ENCODE assay signal across 22 mouse cellular contexts in genomic region chr16:4957446-4957845, GRCm38 (mm10). TPM values are rescaled to one million over a fixed set of nuclear protein-coding genes. Genes with fewer than 3 reads are reported as not detected.
"Had no signal": no experiment of that assay in that cellular context is flagged by ENCODE, and none has a peak within 500 bp of the region (broad histone marks: within the 10 kb centered on the region; RNA-seq: fewer than 3 reads in every experiment).

No protein-coding gene starts in this region.

- H3K27ac ChIP-seq: limb, embryonic 15.5 days; liver, embryonic 12.5 days; lung, embryonic 15.5 days; macrophage; midbrain, embryonic 15.5 days; neural tube, embryonic 13.5 days had no signal

- ATAC-seq: liver, embryonic 12.5 days; midbrain, embryonic 15.5 days had no signal

- H3K27me3 ChIP-seq: limb, embryonic 15.5 days; liver, embryonic 12.5 days; lung, embryonic 15.5 days; megakaryocyte, embryonic 14.5 days; midbrain, embryonic 15.5 days; neural tube, embryonic 13.5 days had no signal

- DNase-seq: lung, postnatal 14 days; retina, postnatal 1 day; right cerebral cortex, postnatal 4 days; spleen, adult 18-20 months; thymus, adult 18-20 months; thymus, postnatal 25 days had no signal

- H3K4me3 ChIP-seq: limb, embryonic 15.5 days; liver, embryonic 12.5 days; lung, embryonic 15.5 days; megakaryocyte, embryonic 14.5 days; midbrain, embryonic 15.5 days; neural tube, embryonic 13.5 days had no signal

RNA-seq across cellular contexts. Expression of gene Sept12, which starts 40.2 kb away (rescaled TPM):
- total RNA-seq: layer of hippocampus, postnatal 10 days; left cerebral cortex, adult 8-10 months; left cerebral cortex, postnatal 25 days; monocyte, adult 5-6 weeks had no signal
- polyA plus RNA-seq: kidney, embryonic 16.5 days; limb, embryonic 11.5 days; limb, embryonic 15.5 days; liver, embryonic 12.5 days; liver, embryonic 16.5 days; macrophage; midbrain, embryonic 11.5 days; midbrain, embryonic 15.5 days; neural tube, embryonic 13.5 days; stomach, embryonic 14.5 days had no signal

RNA-seq across cellular contexts. Expression of gene Smim22, which starts 49.6 kb away (rescaled TPM):
- total RNA-seq: layer of hippocampus, postnatal 10 days; left cerebral cortex, adult 8-10 months; left cerebral cortex, postnatal 25 days; monocyte, adult 5-6 weeks had no signal
- polyA plus RNA-seq: macrophage; midbrain, embryonic 11.5 days; neural tube, embryonic 13.5 days had no signal
